Mouse (Mus musculus) thymus, adult 18-20 months (tissue): ENCODE data around the gene Slc10a7.
"Not testable (repeated sequence)": the region's sequence is repeated elsewhere in the genome, so short reads cannot be mapped to it uniquely, and the experiment has no call there.

ENCODE experiments used
- DNase-seq, 2 experiments: peaks; one replicate each; pipeline ENCODE4 v3.0.0; 2022; ENCODE audit warnings: mixed read lengths in 2 of 2

The Slc10a7 gene

DNA sequence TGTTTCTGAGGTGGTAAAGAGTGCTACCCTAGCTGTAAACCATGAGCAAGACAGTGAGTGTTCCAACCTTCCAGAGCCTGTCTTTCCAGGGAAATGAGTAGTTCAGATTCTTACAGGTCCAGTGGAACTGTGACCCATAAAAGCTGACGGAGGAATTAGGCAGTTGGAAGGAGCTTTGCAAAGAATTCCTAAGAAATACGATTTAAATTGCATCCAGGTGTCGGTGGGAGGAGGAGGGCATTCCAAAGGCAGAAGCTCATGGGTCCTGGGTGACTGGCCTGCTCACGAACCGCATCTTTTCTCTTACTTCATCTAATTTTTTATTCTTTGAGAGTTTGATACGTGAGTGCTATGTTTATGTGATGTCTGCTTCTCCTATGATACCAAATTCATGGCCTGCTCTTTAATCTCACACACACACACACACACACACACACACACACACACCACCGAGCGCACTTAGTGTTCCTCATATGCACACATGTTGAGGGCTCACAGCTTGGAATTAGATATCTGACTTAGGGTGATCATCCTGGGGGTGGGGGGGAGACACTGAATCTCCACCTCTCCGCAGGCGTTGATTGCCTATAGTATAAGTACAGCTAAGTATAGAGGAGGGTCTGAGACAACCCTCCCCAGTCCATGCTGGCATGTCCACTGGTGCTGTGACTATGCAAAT lies 169.5 kb downstream of the Slc10a7 start:
- no peak for DNase-seq

DNA sequence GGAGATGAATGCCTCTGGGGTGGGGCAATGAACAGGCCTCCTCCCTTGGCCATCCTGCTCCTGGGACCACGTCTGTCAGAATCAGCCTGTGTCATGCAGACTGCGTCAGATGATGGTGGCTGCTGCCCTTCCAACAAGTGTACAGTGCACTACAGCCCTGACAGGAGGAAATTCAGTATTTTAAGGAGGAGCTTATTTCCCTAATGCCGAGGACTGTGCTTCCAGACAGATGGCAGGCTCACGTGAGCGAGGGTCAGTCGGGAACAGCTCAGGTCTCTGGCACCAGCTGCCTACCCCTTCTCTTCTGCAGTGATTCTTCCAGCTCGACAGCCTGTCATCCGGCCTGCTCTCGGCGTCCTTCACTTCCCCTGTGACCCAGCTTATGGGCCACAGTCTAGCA lies 181.6 kb downstream of the Slc10a7 start:
- no peak for DNase-seq

DNA sequence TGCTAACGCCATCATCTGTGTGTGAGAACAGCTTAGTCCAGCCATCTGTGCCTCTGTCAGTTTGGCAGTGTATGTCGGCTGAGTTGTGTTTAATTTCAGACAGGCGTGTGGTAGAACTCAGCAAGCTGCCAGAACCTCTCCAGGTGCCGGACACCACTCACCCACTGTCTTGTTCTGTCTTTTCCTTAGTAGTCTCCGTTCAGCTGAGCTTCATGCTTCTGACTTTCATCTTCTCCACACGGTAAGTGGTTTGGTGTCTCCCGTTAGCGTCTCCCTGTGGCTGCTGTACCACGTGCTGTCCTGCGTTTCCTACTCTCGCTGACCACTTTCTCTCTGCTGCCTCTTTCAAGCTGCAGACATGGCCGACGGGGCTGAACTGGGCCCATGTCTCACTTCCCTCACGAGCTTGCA lies 189.2 kb downstream of the Slc10a7 start:
- no peak for DNase-seq

DNA sequence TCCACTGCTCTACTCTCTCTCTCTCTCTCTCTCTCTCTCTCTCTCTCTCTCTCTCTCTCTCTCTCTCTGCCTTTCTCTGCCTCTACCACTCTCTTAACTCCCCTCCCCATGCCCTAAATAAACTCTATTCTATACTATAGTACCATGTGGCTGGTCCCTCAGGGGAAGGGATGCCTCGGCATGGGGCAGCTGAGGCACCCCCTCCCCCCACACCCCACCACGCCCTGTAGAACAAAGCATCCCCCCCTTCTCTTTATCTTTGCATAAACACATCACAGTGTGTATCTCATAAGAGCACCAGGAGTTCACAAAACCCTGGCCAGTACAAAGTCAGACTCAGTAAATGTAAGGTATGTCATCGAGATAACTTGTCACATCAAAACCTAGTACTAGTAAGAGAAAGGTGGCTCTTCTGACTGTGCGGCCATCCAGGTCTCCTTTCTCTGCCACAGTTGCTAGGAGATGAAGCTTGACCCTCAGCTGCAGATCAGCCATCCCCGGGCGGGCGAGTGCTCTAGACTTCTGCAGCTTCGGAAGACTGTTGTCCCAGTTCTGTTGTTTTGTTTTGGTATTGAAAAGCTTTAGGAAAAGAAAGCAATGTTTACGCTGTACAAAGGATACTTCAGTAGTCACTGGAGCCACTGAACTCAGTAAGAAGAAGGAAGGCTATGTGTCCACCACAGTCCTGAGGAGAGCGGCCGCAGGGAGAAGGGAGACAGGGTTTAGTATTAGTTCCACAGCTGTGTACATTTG lies 194.1 kb downstream of the Slc10a7 start:
- DNase-seq, result no peak

DNA sequence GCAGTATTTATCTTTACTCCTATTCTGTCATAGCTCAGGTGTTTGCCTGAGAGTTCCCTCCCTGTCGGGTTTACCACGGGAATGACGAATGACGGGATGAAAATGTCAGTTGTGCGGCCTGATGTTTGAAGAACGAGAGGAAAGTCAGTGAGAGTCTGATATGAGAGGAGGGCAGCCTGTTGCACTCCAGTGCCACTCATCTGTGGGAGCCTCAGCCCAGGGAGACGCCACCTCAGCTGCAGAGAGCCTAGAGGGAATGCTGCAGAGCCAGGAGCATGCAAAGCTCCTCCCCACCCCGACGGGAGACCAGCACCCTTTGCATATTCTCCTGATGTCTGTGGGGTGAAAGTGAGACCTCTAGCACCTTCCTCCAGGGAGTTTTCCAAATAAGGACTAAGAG lies 196.8 kb downstream of the Slc10a7 start:
- no peak for DNase-seq

DNA sequence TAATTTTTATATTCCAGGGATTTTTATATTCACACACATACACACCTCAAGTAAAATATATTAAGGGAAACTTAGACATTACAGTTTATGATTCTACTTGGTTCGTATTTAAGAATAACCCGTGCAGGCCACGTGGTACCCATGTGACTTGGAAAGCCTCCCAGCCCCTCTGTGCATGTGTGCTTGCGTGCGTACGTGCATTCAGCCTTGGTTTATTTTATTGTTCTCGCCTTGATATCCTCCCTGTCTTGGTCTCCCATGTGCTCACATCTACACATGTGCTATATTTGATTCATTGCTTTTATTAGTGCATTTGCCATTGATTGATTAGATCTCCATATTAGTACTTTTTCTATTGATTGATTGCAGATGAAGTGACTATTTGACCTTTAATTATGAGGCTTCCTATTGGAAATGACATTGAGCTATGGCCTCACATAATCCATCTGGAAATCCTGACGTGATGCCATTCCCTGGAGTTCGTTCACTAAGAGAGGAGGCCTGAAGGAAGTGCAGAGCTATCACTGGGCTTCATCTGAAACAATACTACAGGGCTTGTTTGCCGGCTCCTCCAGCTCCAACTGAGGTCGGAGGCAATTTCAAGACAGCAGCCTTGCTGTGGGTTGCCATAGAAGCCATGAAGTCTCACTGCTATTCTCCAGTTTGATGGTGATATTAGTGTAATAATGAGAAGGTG lies 200.9 kb downstream of the Slc10a7 start:
- DNase-seq, result no peak

DNA sequence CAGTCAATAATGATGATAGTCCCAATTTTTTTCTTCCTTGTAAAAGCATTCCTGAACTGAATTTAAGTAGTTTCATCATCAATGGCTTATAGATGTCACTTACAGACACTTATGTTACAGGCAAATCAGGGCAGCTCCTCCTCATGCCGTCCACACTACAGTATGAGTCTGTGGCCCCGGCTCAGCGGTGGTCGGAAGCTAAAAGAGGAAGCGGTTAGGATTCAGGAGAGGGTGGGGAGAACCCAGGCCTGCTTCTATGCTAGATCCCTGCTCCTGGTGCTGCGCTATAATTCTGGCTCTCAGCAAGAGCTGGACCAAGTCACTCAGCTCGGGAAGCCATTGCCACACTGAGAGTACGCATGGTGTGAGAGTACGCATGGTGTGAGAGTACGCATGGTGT lies 201.8 kb downstream of the Slc10a7 start:
- DNase-seq, result no peak

DNA sequence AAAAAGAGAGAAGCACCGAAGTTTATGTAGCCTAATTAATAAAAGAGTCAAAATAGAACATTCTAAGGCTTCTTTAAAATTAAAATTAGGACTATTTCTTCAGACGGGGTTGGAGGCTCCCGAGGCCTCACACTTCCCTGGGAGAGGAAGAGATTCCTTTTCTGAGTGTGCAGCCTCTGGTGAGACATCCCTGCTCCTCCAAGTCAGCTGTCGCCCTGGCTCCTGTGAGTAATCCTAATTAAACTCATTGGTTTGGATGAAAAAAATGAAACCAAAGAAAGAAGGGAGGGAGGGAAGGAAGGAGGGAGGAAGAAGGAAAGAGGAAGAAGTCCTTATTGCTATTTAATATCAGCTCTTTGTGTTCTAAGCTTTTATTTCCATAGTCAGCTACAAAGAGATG lies 205.7 kb downstream of the Slc10a7 start:
- DNase-seq, result no peak

DNA sequence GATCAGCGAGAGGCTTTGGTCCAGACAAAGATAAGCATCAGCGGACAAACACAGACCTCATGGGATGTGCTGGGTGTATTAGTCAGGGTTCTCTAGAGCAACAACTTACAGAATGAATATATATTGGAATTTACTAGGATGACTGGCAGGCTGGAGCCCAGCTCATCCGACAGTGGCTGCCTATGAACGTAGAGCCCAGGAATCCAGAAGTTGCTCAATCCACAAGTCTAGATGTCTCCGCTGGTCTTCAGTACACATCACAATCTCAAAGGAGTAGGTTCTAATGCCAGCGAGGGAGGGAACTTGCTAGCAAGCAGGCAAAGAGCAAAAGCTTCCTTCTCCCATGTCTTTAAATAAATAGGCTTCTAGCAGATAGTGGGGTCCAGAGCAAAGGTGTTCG lies 207.4 kb downstream of the Slc10a7 start:
- no peak for DNase-seq

DNA sequence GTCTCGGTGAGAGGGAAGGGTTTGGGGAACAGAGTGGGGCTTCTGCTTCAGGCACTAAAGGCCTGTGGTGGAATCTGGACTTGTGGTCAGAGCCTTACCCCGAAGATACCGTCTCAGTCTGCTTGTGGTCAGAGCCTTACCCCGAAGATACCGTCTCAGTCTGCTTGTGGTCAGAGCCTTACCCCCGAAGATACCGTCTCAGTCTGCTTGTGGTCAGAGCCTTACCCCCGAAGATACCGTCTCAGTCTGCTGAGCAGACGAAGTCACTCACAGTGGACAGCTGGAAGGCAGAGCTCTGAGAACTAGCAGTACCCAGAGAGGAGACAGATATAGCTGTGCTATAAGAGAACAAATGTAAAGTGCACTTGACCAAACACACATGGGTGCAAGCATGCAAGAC lies 208.0 kb downstream of the Slc10a7 start:
- DNase-seq, result not testable (repeated sequence)

DNA sequence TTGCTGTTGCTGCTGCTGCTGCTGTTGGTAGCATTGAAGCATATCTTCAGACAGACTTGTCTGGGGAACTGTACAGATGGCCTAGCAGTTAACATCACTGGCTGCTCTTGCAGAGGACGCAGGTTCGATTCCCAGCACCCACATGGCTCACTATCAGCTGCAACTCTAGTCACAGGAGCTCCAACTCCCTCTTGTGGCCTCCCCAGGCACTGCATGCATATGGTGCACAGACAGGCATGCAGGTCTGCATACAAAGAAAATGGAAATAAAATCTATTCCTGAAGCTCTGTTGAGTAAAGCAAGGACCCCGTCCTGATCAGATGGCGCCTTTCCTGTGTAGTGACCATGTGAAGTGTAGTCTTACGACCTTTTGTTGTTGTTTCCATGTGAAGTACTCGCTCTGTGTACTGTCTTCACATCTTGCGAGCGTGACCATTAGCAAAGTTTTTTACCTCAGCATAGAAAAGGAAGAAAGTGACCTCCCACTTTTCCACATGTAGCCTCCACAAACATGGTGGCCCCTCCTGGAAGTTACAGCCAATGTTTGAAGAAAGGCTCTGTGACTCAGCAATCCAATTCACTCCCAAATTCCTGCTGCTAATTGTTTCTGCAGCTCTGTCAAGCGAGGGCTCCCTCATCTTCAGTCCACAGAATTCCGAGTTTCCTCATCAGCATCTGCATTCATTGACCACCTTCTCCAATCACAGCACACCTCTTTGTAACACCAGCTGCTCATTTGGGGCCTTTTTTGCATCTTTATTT lies 210.3 kb downstream of the Slc10a7 start:
- DNase-seq, result no peak

DNA sequence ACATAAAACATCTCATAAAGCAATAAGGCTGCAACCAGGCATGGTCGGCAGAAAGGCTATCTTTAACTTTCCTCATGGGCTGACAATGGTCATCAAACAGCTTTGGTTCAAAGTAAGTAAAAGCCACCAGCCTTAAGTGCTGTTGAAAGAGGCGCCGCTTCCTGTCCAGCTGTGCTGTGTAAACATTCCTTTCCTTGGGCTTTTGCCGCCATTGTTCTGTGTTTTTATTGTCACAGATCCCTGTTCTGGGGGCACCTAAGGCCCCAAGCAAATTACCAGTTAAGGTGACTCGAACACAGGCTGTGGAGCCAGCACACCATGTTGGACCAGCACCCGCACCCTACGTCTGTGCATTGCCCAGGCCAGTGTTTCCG lies 210.9 kb downstream of the Slc10a7 start:
- no peak for DNase-seq

DNA sequence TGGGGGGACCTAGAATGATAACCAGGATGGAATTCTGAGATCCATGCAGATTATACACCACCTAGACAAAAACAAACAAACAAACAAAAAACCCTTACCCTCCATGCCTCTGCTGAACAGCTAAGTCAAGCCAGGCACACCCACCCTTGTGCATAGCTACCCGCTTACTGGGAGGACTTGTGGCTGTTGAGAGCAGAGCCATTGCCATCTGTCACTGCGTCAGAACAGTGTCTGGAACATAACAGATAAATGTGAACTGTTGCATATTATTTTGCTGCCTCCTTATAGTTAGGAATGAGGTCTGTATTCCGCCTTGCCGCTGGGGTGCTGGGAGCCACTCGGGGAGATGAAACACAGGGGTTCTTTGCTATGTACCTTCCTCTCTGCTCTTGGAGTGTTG lies 212.4 kb downstream of the Slc10a7 start:
- no peak for DNase-seq

DNA sequence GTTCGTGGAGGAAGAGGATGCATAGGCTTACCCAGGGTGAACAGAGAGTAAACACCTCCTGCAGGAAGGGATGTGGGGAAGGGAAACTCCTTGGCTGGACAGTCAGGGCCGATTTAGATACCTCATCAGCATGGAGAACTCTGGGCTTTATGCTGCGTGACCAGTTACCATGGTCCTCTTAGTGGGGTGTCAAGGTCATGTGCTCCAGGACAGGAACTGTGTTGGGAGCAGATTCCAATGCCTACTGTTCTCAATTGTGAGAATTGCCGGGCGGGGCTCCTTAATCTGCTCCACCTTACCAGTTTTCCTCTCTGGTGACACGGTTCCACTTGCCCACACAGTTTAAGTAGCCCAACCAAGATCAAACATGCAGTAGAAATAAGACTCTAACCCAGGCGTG lies 213.1 kb downstream of the Slc10a7 start:
- no peak for DNase-seq

DNA sequence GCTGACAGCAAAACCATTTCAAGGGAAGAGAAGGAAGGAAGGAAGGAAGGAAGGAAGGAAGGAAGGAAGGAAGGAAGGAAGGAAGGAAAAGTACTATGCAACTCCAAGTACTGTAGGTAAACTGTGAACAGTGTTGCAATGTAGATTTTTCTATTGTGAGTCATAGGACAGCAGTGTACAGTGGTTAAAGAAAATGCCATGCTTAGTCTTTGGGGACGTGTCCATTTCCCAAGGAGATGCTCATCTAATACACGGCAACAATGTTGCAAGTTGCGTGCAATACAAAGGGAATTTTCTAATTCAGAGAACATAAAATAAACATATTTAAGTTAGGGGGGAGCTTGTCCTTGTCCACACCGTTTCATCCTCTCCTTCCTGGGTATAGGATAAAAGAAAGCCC lies 215.7 kb downstream of the Slc10a7 start:
- DNase-seq, result no peak

DNA sequence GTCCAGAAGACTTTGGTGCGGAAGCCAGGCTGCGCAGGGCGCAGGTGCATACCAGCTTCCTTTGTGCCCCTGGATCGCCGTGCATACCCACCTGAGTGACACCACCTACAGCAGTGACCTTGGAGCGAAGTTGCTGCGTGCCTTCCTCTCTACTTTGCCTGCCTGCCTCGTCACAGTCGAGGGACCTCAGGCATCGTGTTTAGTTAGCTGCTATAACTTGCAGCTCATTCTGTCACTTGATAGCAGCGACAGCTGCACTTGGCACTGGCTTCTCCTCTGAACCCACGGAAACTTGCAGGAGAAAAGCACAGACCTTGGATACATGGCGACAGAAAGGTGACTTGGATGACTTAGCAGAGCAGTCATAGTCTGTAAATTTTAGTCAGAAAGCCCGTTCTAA lies 219.1 kb downstream of the Slc10a7 start:
- no peak for DNase-seq

DNA sequence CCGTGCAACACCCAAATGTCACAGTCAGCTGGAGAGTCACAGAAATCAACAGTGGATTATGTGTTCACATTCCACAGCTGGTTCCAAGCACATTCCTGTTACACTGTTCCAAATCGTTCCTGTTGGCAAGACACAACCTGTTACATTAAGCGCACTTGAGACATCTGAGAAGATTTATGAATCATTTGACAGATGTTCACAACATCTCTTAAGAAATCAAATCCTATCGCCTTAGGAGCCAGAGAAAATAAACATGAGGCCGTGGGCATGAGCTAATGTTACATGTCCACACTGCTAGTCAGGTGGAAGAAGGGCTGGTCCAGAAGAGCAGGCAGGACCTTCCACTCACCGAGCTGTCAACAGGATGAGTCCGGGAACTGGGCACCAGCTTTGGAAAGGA lies 223.3 kb downstream of the Slc10a7 start:
- no peak for DNase-seq

DNA sequence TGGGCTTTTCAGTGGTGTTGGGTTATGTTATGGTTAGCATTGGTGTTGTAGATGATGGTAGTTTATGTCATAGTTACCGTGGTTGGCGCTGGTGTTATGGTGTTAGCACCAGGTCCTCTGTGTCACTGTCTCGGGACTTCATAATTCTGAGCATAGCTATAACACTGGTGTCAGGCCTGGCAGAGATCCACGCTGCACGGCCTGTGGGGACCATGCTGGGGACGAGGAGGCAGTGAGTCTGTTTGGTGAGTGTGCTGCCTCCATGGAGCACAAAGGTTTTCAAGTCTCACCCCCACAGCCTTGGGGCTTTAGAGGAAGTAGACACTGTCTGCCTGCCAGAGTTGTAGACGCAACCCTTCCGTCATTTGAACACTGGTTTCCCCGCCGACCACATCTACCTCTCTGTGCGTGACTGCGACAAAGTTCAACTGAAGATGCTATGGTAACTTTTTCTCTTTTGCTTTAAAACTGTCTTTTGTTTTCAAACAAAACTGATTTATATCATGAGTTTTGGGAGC lies 223.9 kb downstream of the Slc10a7 start:
- DNase-seq, result no peak

DNA sequence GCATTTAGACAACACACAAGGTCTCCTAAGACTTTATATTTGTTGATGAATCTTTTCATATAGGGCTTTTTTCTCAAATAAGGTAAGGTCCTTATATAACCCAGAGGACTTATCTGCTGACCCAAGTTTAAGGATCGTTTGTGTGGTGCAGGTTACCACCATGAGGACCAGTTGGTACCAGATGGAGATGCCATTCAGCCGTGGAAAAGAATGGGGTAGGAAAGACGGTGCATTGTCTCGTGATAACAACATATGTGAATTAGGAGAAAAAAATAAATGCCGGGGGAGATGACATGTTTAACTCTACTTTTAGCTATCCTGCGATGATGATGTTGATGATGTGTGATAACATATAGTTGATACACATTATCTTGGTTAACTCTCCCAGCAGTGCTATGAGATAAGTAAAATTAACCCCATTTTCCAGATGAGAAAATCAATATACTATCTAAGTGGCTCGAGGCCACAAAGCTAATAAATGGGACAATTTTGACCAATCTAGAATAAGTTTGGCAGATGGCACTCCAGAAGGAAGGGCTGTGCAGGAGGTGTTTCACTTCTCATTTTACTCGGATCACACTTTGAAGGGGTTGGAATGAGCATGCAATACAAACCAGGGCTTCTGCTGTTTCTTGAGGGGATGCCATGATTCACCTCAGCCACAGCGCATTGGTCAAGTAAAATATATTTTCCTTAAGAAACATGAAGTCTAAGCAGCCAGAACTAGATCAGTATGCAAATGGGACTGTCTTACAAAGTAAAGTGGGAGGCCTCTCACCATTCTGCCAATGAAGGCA lies 225.8 kb downstream of the Slc10a7 start:
- DNase-seq, result no peak

DNA sequence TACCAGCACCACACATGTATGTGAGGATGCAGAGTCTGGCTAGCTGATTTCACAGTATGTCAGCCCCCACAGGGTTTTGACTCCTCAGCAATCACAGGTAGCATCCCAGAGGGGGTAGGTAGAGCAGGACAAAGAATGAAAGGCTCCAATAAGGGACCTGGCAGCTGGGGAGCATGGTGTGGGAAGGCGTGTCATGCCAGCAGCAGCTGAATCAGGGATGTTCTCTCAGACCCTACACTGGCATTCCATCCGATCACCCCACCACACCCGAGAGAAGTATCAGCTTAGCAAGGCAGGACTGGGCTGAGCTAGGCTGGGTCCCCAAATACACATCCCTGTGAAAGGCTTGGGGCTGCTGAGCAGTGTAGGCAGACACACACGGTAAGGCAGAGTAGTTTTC lies 229.2 kb downstream of the Slc10a7 start:
- DNase-seq, result no peak

DNA sequence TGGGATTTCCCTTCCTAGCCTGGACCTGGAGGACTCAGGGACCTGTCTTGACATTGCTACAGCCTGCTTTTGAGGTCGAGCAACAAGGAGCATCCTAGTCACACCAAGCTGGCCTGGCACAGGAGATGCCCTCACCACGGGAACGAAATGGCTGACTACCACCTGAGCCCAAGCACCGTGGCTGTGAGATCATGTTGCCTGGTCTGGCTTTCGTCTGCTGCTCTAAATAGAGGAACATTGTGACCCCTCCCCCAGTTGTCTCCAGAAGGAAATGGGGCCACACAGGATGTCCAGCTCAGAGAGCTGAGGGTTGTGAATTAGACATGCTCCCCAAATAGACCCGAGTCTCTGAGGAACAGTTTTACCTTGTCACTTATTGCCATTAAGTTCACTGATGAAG lies 231.8 kb downstream of the Slc10a7 start:
- no peak for DNase-seq

DNA sequence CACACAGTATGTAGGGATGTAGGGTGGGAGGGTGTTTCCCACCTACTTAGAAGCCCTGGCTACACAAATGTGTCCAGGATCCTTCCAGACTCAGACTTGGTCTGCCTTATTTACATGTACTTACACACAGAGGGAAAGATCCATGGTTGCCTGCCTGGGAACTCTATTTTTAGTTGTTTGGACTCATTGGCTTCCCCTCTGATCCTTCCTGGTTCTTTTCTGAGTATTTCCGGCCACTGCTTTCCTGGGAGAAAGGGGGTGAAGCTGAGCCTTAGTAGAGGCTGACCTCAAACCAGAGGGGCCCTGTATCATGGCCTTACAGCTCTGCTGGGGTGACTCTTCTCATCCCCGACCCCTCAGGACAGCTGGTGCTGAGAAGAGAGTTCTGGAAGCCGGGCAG lies 232.3 kb downstream of the Slc10a7 start:
- no peak for DNase-seq
